Mouse (Mus musculus): ENCODE results near the gene Tpcn2. TPM values are rescaled to one million over a fixed set of nuclear protein-coding genes. Genes with fewer than 3 reads are reported as not detected.

The Tpcn2 gene
- polyA plus RNA-seq, 1 experiment from 2014 or later: 8.8 TPM

DNA sequence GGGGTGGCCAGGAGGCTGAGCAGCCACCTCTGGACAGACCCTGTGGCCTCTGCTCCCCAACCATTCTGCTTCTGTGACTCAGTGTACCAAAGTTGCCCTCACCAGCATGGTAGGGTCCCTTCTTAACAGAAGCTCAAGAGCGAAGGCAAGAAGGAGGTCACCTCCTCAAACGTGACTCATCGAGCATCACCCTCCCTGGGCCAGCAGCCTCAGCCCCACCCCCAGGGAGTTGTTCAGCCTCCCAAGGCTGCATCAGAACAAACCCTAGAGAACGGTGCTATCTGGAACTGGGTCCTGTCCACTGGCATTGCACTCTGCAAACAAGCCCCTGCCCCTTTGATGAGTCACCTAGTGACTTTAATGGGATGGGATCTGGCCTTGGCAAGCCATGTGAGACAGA, 25.1 kb upstream of the Tpcn2 start:
- 67% methylated on average over 4 of the region's 4 CpGs for WGBS
- ATAC-seq: peak; percentile 46

DNA sequence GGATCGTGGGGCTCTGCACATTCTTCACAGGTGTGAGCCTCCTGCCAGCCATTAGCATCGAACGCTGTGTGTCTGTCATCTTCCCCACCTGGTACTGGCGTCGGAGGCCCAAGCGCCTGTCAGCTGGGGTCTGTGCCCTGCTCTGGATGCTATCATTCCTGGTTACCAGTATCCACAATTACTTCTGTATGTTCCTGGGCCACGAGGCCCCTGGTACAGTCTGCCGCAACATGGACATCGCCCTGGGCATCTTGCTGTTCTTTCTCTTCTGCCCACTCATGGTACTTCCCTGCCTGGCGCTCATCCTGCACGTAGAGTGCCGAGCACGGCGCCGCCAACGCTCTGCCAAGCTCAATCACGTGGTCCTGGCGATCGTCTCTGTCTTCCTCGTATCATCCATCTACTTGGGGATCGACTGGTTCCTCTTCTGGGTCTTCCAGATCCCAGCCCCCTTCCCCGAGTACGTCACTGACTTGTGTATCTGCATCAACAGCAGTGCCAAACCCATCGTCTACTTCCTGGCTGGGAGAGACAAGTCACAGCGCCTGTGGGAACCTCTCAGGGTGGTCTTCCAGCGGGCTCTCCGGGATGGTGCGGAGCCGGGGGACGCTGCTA, 24.4 kb upstream of the Tpcn2 start:
- H3K9ac ChIP-seq: no peak overlapping the region
- WGBS: 73% methylated on average over 30 of the region's 30 CpGs
- no peak overlapping the region for H3K27ac ChIP-seq
- no peak overlapping the region for H3K4me2 ChIP-seq (replicated peaks)
- H3K4me3 ChIP-seq (replicated peaks): no peak overlapping the region
- no peaks in the 10 kb centered on the region for H3K9me3 ChIP-seq
- H3K36me3 ChIP-seq: no peaks in the 10 kb centered on the region
- ATAC-seq: no peak
- H3K4me1 ChIP-seq (replicated peaks): peaks cover 5% of the 10 kb centered on the region; the same call in 1 of the 2 replicates
- no peaks in the 10 kb centered on the region for H3K27me3 ChIP-seq (replicated peaks)

More for the DNA sequence above, 25.1 kb upstream of the Tpcn2 start:
- no peaks in the 10 kb centered on the region for H3K27me3 ChIP-seq (replicated peaks)
- no peak overlapping the region for H3K4me2 ChIP-seq (replicated peaks)
- H3K4me3 ChIP-seq (replicated peaks): no peak overlapping the region
- no peak overlapping the region for H3K27ac ChIP-seq
- H3K36me3 ChIP-seq: no peaks in the 10 kb centered on the region
- H3K9me3 ChIP-seq: no peaks in the 10 kb centered on the region
- H3K9ac ChIP-seq: no peak overlapping the region
- H3K4me1 ChIP-seq (replicated peaks): 0 out of 2 replicates have a peak, but pooled peaks cover 4% of the 10 kb centered on the region

DNA sequence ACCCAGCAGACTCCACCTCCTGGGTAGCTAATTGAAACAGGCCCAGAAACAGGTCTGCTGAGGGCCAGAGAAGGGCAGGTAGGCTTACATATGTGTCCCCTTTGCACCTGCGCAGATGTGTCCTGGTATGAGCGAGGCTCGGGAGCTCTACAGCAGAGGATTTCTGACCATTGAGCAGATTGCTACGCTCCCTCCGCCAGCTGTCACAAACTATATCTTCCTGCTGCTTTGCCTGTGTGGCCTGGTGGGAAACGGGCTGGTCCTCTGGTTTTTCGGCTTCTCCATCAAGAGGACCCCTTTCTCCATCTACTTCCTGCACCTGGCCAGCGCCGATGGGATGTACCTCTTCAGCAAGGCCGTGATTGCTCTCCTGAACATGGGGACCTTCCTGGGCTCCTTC, 23.8 kb upstream of the Tpcn2 start:
- Histone ChIP-seq H3K9me3 (no peaks in the 10 kb centered on the region), H3K27ac (no peak overlapping the region), H3K4me1 (replicated peaks) (peaks cover 10% of the 10 kb centered on the region; the same call in 1 of the 2 replicates), H3K4me2 (replicated peaks) (no peak overlapping the region), H3K36me3 (no peaks in the 10 kb centered on the region), H3K27me3 (replicated peaks) (no peaks in the 10 kb centered on the region), H3K4me3 (replicated peaks) (no peak overlapping the region), H3K9ac (no peak overlapping the region)
- ATAC-seq: no peak
- WGBS: 92% methylated on average over 10 of the region's 10 CpGs

DNA sequence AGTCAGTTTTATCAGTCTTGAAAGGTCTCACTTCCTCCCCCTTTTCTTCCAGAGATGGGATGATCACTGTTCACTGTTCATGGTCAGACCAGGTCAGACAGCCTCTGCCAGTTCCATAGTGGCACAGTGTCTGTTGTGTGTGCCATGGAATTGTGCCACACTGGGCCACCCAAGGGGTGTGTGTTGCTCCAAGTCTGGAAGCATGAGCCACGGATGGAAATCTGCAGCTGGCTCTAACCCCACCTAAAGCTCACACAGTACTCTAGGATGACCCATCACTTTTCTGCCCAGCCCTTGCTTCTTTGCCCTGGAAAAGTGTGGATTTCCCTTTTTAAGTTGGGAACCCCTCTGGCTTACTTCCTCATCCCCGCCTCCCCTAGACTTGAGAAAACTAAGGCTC, 20.3 kb upstream of the Tpcn2 start:
- no peak overlapping the region for H3K9ac ChIP-seq
- H3K4me2 ChIP-seq (replicated peaks): no peak overlapping the region
- no peak overlapping the region for H3K4me3 ChIP-seq (replicated peaks)
- H3K36me3 ChIP-seq: no peaks in the 10 kb centered on the region
- H3K27ac ChIP-seq: no peak overlapping the region
- H3K9me3 ChIP-seq: no peaks in the 10 kb centered on the region
- H3K4me1 ChIP-seq (replicated peaks): peaks cover 20% of the 10 kb centered on the region
- H3K27me3 ChIP-seq (replicated peaks): no peaks in the 10 kb centered on the region
- 81% methylated on average over 2 of the region's 2 CpGs for WGBS
- no peak for ATAC-seq

DNA sequence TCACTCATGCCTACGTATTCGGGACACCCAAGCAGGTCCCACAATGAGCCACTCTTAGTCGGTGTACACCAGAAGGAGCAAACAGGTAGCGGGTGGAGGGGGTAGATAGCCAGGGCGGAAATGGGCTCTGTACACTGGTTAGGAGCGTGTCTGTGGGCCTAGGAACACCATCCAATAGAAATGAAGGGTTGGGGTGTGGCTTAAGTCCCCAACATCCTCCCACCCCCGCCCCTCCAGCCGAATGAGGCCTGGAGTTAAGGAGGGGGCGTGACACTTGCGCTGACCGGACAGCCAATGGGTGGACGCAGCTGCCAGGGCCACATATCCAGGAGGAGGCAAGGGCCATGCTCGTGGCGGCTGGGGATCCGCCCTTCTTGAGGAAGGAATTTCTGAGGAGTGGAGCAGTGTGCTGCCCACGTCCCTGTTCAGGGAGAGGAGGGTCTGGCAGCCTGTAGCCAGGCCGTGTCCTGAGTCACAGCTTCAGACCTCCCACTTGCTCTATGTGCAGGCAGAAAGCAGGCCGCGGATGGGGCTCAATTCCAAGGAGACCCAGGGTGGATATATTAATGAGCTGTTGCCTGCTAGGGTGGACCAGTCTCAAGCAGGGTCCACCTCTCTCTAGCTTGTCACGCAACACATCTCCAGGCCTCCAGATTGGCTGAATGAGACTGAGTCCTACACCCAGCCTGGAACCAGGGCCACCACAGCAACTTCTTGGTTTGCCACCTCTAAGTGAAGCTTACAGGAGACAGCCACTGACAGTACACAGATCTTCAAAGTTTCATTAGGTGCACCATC, 18.9 kb upstream of the Tpcn2 start:
- WGBS: 5% methylated on average over 20 of the region's 20 CpGs
- H3K9ac ChIP-seq: peak overlapping the region; percentile 29; the same call in 1 of the 2 replicates
- no peaks in the 10 kb centered on the region for H3K9me3 ChIP-seq
- H3K4me2 ChIP-seq (replicated peaks): peak overlapping the region; percentile 59
- H3K27me3 ChIP-seq (replicated peaks): no peaks in the 10 kb centered on the region
- H3K4me3 ChIP-seq (replicated peaks): peak overlapping the region; percentile 15; the same call in 1 of the 2 replicates
- H3K36me3 ChIP-seq: no peaks in the 10 kb centered on the region
- peak; percentile 94 for ATAC-seq
- peak overlapping the region; percentile 60 for H3K27ac ChIP-seq
- peaks cover 23% of the 10 kb centered on the region for H3K4me1 ChIP-seq (replicated peaks)

DNA sequence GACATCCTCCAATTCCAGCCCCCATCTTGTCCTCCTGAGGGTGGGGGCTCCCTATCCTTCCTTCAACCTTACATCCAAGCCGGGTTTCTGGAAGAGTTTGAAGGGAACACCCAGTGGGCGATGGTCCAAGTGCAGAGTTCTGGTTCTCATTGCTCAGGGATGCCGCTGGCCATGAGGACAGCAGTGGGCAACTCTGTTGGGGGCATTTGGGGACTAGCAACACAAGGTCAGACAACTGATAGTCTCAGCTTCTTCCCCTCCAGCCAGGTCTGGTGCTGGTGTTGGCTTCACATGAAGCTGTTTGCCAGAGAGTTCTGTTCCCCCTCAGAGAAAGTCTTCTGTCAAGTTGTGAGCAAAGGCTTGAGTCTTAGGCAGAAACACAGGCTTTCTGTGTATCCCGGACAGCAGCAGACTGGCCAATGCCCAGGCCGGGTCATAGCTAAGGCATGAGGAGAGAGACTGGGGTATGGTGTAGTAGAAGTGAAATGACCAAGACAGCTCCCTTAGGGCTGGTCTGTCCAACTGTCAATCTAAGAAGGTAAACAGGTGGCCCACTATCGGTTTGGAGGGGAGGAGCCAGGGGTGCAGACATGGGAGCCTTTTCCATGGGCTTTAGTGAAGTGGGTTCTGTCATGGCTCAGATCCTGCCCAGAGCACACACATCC, 17.7 kb upstream of the Tpcn2 start:
- 77% methylated on average over 6 of the region's 6 CpGs for WGBS
- H3K4me2 ChIP-seq (replicated peaks): no peak overlapping the region

DNA sequence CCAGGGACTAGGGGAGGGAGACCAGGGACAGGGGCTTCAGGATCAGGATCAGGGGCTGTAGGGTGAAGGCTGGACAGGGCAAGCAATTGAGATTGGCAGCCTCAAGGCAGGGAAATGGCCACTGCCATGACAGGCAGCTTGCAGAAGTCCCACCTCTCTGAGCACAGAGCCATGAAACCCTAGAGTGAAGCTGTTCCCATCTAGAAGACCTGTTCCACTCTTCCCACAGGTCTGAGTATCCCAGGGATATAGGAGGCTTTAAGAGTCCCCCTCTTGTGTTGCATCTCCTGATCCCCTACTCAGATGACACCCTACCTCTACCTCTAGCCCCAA, 17.2 kb upstream of the Tpcn2 start:
- H3K36me3 ChIP-seq: no peaks in the 10 kb centered on the region
- H3K27ac ChIP-seq: no peak overlapping the region
- H3K9ac ChIP-seq: no peak overlapping the region

More for the DNA sequence above, 17.7 kb upstream of the Tpcn2 start:
- H3K4me1 ChIP-seq (replicated peaks): peaks cover 23% of the 10 kb centered on the region
- H3K9me3 ChIP-seq: no peaks in the 10 kb centered on the region
- no peak overlapping the region for H3K9ac ChIP-seq
- ATAC-seq: no peak
- H3K36me3 ChIP-seq: no peaks in the 10 kb centered on the region
- H3K27me3 ChIP-seq (replicated peaks): no peaks in the 10 kb centered on the region
- 0 out of 2 replicates have a peak overlapping the region, but pooled peaks have one; percentile 44 for H3K27ac ChIP-seq
- no peak overlapping the region for H3K4me3 ChIP-seq (replicated peaks)

DNA sequence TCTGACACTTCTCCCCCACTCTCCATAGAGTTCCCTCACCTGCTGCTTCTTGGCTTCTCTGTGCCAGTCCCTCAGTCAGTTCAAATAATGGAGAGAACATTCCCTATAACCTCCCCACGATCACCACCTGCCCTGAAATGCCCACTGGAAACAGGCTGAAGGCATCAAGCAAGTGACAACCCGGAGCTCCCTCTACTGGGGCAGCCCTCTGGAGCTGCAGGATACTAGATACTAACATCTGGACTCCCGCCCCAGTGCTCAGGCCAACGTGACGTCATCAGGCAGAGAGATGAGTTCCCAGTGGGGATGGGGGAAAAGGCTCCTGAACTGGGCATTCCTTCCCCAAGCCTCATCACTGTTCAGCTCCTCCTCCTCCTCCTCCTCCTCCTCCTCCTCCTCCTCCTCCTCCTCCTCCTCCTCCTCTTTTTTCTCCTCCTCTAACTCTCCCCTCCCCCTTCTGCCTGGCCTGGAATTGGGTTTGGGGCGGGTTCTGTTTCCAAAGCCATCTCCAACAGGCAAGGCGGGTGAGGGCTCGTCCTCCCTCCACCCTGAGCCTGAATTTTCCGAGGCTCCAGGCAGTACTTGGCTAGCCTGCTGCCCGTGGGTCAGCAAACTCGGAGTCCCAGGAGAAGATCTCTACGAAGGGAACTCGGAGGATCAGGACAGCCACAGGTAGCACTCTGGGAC, 16.7 kb upstream of the Tpcn2 start, which contains the start of gene Mrgprf:
Mrgprf (plus strand) TSS at position 508 of the 687 bp plus-strand sequence.
- Histone ChIP-seq H3K9ac (no peak within 1 kb of the TSS), H3K4me1 (replicated peaks) (peaks cover 23% of the 10 kb centered on the region), H3K27ac (0 out of 2 replicates have a peak within 1 kb of the TSS, but pooled peaks have one; percentile 44), H3K9me3 (no peaks in the 10 kb centered on the region), H3K36me3 (no peaks in the 10 kb centered on the region), H3K4me3 (replicated peaks) (no peak within 1 kb of the TSS), H3K27me3 (replicated peaks) (no peaks in the 10 kb centered on the region), H3K4me2 (replicated peaks) (no peak within 1 kb of the TSS)
- no peak for ATAC-seq
- 36% methylated on average over 13 of the region's 13 CpGs for WGBS

More for the DNA sequence above, 17.2 kb upstream of the Tpcn2 start:
- Histone ChIP-seq H3K4me1 (replicated peaks) (peaks cover 23% of the 10 kb centered on the region), H3K9me3 (no peaks in the 10 kb centered on the region), H3K27me3 (replicated peaks) (no peaks in the 10 kb centered on the region), H3K4me3 (replicated peaks) (no peak overlapping the region), H3K4me2 (replicated peaks) (no peak overlapping the region)
- no peak for ATAC-seq

DNA sequence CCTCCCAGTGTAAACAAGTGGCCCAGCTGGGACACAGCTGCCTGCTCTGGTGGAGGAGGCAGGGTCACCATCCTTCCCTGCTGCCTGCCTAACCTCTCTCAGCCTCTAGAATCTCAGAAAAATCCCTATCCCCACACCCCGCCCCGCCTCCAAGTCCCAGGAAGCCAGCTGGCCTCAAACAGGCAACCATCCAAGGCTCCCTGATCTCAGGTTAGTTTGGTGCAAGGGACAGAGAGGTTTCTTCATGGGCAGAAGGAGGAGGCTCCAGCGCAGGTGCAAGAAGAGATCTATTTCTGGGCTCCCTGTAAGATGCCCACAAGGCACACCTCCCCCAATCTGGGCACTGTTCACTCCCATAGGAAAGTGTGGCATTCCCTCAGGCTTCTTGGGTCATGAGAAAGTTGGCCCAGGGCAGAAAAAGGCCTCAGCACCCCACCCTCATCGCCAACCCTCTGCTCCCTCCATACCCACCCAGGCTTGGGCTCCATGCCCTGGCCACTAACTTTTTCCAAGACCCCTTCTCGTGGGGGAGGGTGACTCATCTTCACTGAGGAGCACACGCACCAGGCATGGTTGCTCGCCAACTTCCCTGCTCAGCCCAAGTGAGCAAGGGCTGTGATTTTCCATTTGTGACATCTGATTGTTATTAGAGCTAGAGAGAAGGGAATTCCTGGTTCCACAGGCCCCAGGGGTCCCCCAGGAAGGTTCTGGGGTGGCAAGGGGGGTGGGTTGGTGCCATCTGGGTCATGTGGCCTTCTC, 15.9 kb upstream of the Tpcn2 start:
- Histone ChIP-seq H3K27ac (no peak overlapping the region), H3K4me1 (replicated peaks) (peaks cover 23% of the 10 kb centered on the region), H3K4me3 (replicated peaks) (no peak overlapping the region), H3K27me3 (replicated peaks) (no peaks in the 10 kb centered on the region), H3K36me3 (no peaks in the 10 kb centered on the region), H3K9me3 (no peaks in the 10 kb centered on the region), H3K9ac (no peak overlapping the region), H3K4me2 (replicated peaks) (no peak overlapping the region)
- 62% methylated on average over 7 of the region's 7 CpGs for WGBS
- no peak for ATAC-seq

DNA sequence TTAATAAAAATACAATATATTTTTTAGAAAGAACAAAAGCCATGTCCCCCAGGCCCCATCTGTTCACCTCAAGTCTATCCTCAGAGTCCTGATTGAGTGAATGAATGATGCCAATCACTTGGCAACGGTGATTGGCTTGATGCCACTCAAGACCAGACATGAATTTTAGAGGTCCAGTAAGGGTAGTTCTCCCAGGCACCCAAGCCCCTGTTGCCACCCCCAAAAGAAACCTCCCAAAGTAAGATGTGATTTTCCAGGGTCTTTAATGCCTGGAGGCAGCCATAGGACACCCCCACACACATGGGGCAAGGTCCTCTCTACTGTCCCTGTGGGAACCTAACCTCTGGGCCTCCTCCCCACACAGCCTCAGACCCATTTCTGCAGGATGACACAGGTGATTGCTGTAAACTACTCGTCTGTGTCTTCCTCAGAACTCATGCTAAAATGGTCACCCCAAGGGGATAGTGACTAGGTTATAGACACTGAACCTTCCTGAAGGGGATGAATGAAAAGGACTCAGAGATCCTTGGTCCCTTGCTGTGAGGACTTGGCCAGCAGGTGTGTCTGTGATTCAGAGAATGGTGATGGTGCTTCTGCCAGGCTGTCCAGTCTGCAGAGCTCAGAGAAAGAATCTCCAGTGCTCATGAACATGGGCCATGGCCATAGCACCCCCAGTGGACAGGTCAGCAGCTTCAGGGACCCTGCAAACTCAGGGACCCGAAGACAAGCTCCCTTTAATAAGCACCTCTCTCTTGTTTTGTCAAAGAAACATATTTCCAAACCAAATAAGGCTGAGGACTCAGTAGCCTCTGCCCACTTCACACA, 15.1 kb upstream of the Tpcn2 start:
- H3K27me3 ChIP-seq (replicated peaks): no peaks in the 10 kb centered on the region
- H3K4me2 ChIP-seq (replicated peaks): no peak overlapping the region
- H3K4me3 ChIP-seq (replicated peaks): no peak overlapping the region
- H3K27ac ChIP-seq: 0 out of 2 replicates have a peak overlapping the region, but pooled peaks have one; percentile 32
- no peak overlapping the region for H3K9ac ChIP-seq
- 56% methylated on average over 3 of the region's 3 CpGs for WGBS
- peaks cover 23% of the 10 kb centered on the region for H3K4me1 ChIP-seq (replicated peaks)
- H3K9me3 ChIP-seq: no peaks in the 10 kb centered on the region
- no peak for ATAC-seq
- no peaks in the 10 kb centered on the region for H3K36me3 ChIP-seq

DNA sequence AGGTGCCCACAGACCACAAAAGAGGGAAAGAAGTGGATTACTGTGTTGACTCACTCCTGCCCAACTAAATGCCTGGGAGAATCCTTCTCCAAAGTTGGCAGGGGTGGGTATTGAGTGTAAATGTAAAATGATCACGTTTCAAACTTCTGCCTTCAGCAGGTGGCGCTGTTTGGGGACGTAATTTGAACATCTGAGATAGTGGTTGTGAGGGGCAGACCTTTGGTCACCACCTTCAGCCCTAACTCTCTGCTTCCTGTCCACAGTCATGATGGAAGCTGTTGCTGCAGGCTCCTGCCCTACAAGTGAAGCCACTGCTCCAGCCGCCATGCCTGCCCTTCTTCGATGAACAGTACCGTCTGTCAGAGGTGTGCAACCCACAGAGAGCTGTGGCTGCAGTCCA, 10.0 kb upstream of the Tpcn2 start:
- 38% methylated on average over 6 of the region's 6 CpGs for WGBS
- H3K4me3 ChIP-seq (replicated peaks): no peak overlapping the region
- ATAC-seq: no peak

More for the DNA sequence above, 10.0 kb upstream of the Tpcn2 start:
- H3K27me3 ChIP-seq (replicated peaks): no peaks in the 10 kb centered on the region
- no peak overlapping the region for H3K9ac ChIP-seq
- no peak overlapping the region for H3K27ac ChIP-seq
- peaks cover under 1% of the 10 kb centered on the region for H3K4me1 ChIP-seq (replicated peaks)
- no peak overlapping the region for H3K4me2 ChIP-seq (replicated peaks)
- no peaks in the 10 kb centered on the region for H3K9me3 ChIP-seq
- no peaks in the 10 kb centered on the region for H3K36me3 ChIP-seq

All from intestine, embryonic 15.5 days (tissue).